Mouse (Mus musculus): ENCODE measurements around the gene Panx1. TPM values are rescaled to one million over a fixed set of nuclear protein-coding genes. Genes with fewer than 3 reads are reported as not detected.

The Panx1 gene
- 19.7 and 20.0 TPM in 2 replicates for polyA plus RNA-seq (2015; fragmentation: Nextera tagmentation; extraction: Ambion mirVana)

GRCm38 (mm10) chr9:15045084-15045669 lies at the start of gene Panx1:
TSS of gene Panx1 (minus strand) at chr9:15045478.
- Histone ChIP-seq H3K4me2 (replicated peaks; ENCODE audit: low read depth, low read length) (peak within 1 kb of the TSS; percentile 94), H3K4me3 (ENCODE audit: low read depth, low read length) (peak within 1 kb of the TSS; percentile 75), H3K27me3 (replicated peaks; ENCODE audit: insufficient read depth, low read length) (no peaks in the 10 kb centered on the region), H3K9me3 (ENCODE audit: low read length) (no peaks in the 10 kb centered on the region), H3K9ac (replicated peaks; ENCODE audit: low read depth) (peak within 1 kb of the TSS; percentile 68), H3K36me3 (ENCODE audit: insufficient read depth, low read length) (no peaks in the 10 kb centered on the region), H3K27ac (ENCODE audit: low read length) (peak within 1 kb of the TSS; percentile 82), H3K4me1 (ENCODE audit: insufficient read depth, low read depth, low read length) (peaks cover 8% of the 10 kb centered on the region; the same call in 1 of the 2 replicates)
- WGBS, result 1% methylated on average over 55 of the region's 68 CpGs
- TF ChIP-seq CTCF (IDR thresholded peaks at IDR 0.05) (no peak), EP300 (IDR thresholded peaks at IDR 0.05) (no peak)
- ATAC-seq, result peak; percentile 84
- peak; percentile 83 for DNase-seq (ENCODE audit: low spot score)

GRCm38 (mm10) chr9:15068686-15069295 lies 23.5 kb upstream of the Panx1 start:
- no peak for TF ChIP-seq EP300 (IDR thresholded peaks at IDR 0.05)
- no peak for TF ChIP-seq CTCF (IDR thresholded peaks at IDR 0.05)

GRCm38 (mm10) chr9:15067995-15068685 lies 22.9 kb upstream of the Panx1 start:
- no peak overlapping the region for H3K9ac ChIP-seq (replicated peaks; ENCODE audit: low read depth)
- no peaks in the 10 kb centered on the region for H3K4me1 ChIP-seq (ENCODE audit: insufficient read depth, low read depth, low read length)
- no peak overlapping the region for H3K4me3 ChIP-seq (ENCODE audit: low read depth, low read length)
- H3K36me3 ChIP-seq (ENCODE audit: insufficient read depth, low read length), result no peaks in the 10 kb centered on the region
- no peak for ATAC-seq
- H3K27me3 ChIP-seq (replicated peaks; ENCODE audit: insufficient read depth, low read length), result no peaks in the 10 kb centered on the region
- no peak overlapping the region for H3K4me2 ChIP-seq (replicated peaks; ENCODE audit: low read depth, low read length)
- no peaks in the 10 kb centered on the region for H3K9me3 ChIP-seq (ENCODE audit: low read length)
- 52% methylated on average over 7 of the region's 7 CpGs for WGBS
- H3K27ac ChIP-seq (ENCODE audit: low read length), result no peak overlapping the region
- no peak for TF ChIP-seq EP300 (IDR thresholded peaks at IDR 0.05)
- no peak for TF ChIP-seq CTCF (IDR thresholded peaks at IDR 0.05)
- no peak for DNase-seq (ENCODE audit: low spot score)

More at GRCm38 (mm10) chr9:15068686-15069295, 23.5 kb upstream of the Panx1 start:
- no peaks in the 10 kb centered on the region for H3K36me3 ChIP-seq (ENCODE audit: insufficient read depth, low read length)
- no peaks in the 10 kb centered on the region for H3K9me3 ChIP-seq (ENCODE audit: low read length)
- no peak overlapping the region for H3K4me3 ChIP-seq (ENCODE audit: low read depth, low read length)
- WGBS, result 52% methylated on average over 6 of the region's 6 CpGs
- ATAC-seq (peak; percentile 62; the same call in 1 of the 2 replicates), DNase-seq (ENCODE audit: low spot score) (peak; percentile 35)
- H3K4me2 ChIP-seq (replicated peaks; ENCODE audit: low read depth, low read length), result no peak overlapping the region
- H3K9ac ChIP-seq (replicated peaks; ENCODE audit: low read depth), result no peak overlapping the region
- H3K27me3 ChIP-seq (replicated peaks; ENCODE audit: insufficient read depth, low read length), result no peaks in the 10 kb centered on the region
- no peaks in the 10 kb centered on the region for H3K4me1 ChIP-seq (ENCODE audit: insufficient read depth, low read depth, low read length)
- H3K27ac ChIP-seq (ENCODE audit: low read length), result no peak overlapping the region

GRCm38 (mm10) chr9:15064176-15064575 lies 18.9 kb upstream of the Panx1 start:
- 11% methylated on average over 1 of the region's 1 CpGs for WGBS
- Histone ChIP-seq H3K4me1 (ENCODE audit: insufficient read depth, low read depth, low read length) (no peaks in the 10 kb centered on the region), H3K27me3 (replicated peaks; ENCODE audit: insufficient read depth, low read length) (no peaks in the 10 kb centered on the region), H3K36me3 (ENCODE audit: insufficient read depth, low read length) (no peaks in the 10 kb centered on the region), H3K9me3 (ENCODE audit: low read length) (no peaks in the 10 kb centered on the region), H3K4me3 (ENCODE audit: low read depth, low read length) (no peak overlapping the region), H3K4me2 (replicated peaks; ENCODE audit: low read depth, low read length) (no peak overlapping the region), H3K9ac (replicated peaks; ENCODE audit: low read depth) (no peak overlapping the region), H3K27ac (ENCODE audit: low read length) (no peak overlapping the region)
- ATAC-seq (no peak), DNase-seq (ENCODE audit: low spot score) (no peak)
- TF ChIP-seq EP300 (IDR thresholded peaks at IDR 0.05), result no peak
- TF ChIP-seq CTCF (IDR thresholded peaks at IDR 0.05), result no peak

- ATAC-seq (0 out of 2 replicates have a peak, but pooled peaks have one; percentile 21), DNase-seq (ENCODE audit: low spot score) (peak; percentile 22)
These were observed 15.6 kb upstream of the Panx1 start for GRCm38 (mm10) chr9:15060847-15061246.

GRCm38 (mm10) chr9:15060026-15060425 lies 14.7 kb upstream of the Panx1 start:
- H3K4me3 ChIP-seq (ENCODE audit: low read depth, low read length), result no peak overlapping the region
- 86% methylated on average over 6 of the region's 6 CpGs for WGBS
- no peaks in the 10 kb centered on the region for H3K36me3 ChIP-seq (ENCODE audit: insufficient read depth, low read length)
- DNase-seq (ENCODE audit: low spot score) (no peak), ATAC-seq (no peak)
- no peak overlapping the region for H3K4me2 ChIP-seq (replicated peaks; ENCODE audit: low read depth, low read length)
- H3K9me3 ChIP-seq (ENCODE audit: low read length), result no peaks in the 10 kb centered on the region
- no peak overlapping the region for H3K27ac ChIP-seq (ENCODE audit: low read length)
- TF ChIP-seq CTCF (IDR thresholded peaks at IDR 0.05) (no peak), EP300 (IDR thresholded peaks at IDR 0.05) (no peak)
- H3K4me1 ChIP-seq (ENCODE audit: insufficient read depth, low read depth, low read length), result no peaks in the 10 kb centered on the region
- H3K9ac ChIP-seq (replicated peaks; ENCODE audit: low read depth), result no peak overlapping the region
- H3K27me3 ChIP-seq (replicated peaks; ENCODE audit: insufficient read depth, low read length), result no peaks in the 10 kb centered on the region

More at GRCm38 (mm10) chr9:15060847-15061246, 15.6 kb upstream of the Panx1 start:
- Histone ChIP-seq H3K4me3 (ENCODE audit: low read depth, low read length) (no peak overlapping the region), H3K36me3 (ENCODE audit: insufficient read depth, low read length) (no peaks in the 10 kb centered on the region), H3K27ac (ENCODE audit: low read length) (no peak overlapping the region), H3K4me2 (replicated peaks; ENCODE audit: low read depth, low read length) (no peak overlapping the region), H3K9me3 (ENCODE audit: low read length) (no peaks in the 10 kb centered on the region), H3K4me1 (ENCODE audit: insufficient read depth, low read depth, low read length) (no peaks in the 10 kb centered on the region), H3K9ac (replicated peaks; ENCODE audit: low read depth) (no peak overlapping the region), H3K27me3 (replicated peaks; ENCODE audit: insufficient read depth, low read length) (no peaks in the 10 kb centered on the region)
- WGBS, result 56% methylated on average over 5 of the region's 5 CpGs
- TF ChIP-seq CTCF (IDR thresholded peaks at IDR 0.05), result no peak
- TF ChIP-seq EP300 (IDR thresholded peaks at IDR 0.05), result no peak
